ENCODE assay signal across 17 mouse cellular contexts in genomic region chr14:49311091-49311492, GRCm38 (mm10).
A peak's percentile ranks its signal among the peaks of the same experiment; 100 is the strongest.
DNase-seq lines count a peak whose midpoint lies in the region; ATAC-seq and TF ChIP-seq lines count a peak whose summit lies in the region.
"Had no signal": no experiment of that assay in that cellular context is flagged by ENCODE, and none has a peak within 500 bp of the region (broad histone marks: within the 10 kb centered on the region; RNA-seq: fewer than 3 reads in every experiment).

No protein-coding gene starts in this region.

- TF ChIP-seq CTCF in lung, embryonic 14.5 days (IDR thresholded peaks at IDR 0.05; ENCODE audit: low read depth) = no peak

- H3K4me2 ChIP-seq in lung, embryonic 14.5 days = no peak overlapping the region
- H3K4me2 ChIP-seq in forebrain, embryonic 13.5 days = no peak overlapping the region
- no peak overlapping the region for H3K4me2 ChIP-seq in hindbrain, embryonic 15.5 days
- H3K4me2 ChIP-seq in midbrain, embryonic 16.5 days (ENCODE audit: low read length) = no peak overlapping the region
- H3K4me2 ChIP-seq: heart, embryonic 13.5 days; limb, embryonic 15.5 days had no signal

- H3K9me3 ChIP-seq in lung, embryonic 14.5 days (ENCODE audit: low read depth, low read length) = no peaks in the 10 kb centered on the region
- no peaks in the 10 kb centered on the region for H3K9me3 ChIP-seq in forebrain, embryonic 13.5 days (replicated peaks)
- no peaks in the 10 kb centered on the region for H3K9me3 ChIP-seq in hindbrain, embryonic 15.5 days
- H3K9me3 ChIP-seq in midbrain, embryonic 16.5 days (replicated peaks; ENCODE audit: control insufficient read depth, low read length, poor library complexity, severe bottlenecking) = no peaks in the 10 kb centered on the region
- H3K9me3 ChIP-seq: heart, embryonic 13.5 days; limb, embryonic 15.5 days had no signal

- no peaks in the 10 kb centered on the region for H3K27me3 ChIP-seq in lung, embryonic 14.5 days (ENCODE audit: insufficient read depth, low read length)
- no peaks in the 10 kb centered on the region for H3K27me3 ChIP-seq in forebrain, embryonic 13.5 days
- H3K27me3 ChIP-seq in hindbrain, embryonic 15.5 days = no peaks in the 10 kb centered on the region
- H3K27me3 ChIP-seq in midbrain, embryonic 16.5 days (ENCODE audit: control insufficient read depth, insufficient read depth, low read depth, low read length) = no peaks in the 10 kb centered on the region
- H3K27me3 ChIP-seq: heart, embryonic 13.5 days; limb, embryonic 15.5 days had no signal

- 53% methylated on average over 5 of the region's 5 CpGs for WGBS in lung, embryonic 14.5 days
- WGBS in forebrain, embryonic 13.5 days = 14% methylated on average over 5 of the region's 5 CpGs
- 26% methylated on average over 5 of the region's 5 CpGs for WGBS in hindbrain, embryonic 15.5 days
- 10% methylated on average over 5 of the region's 5 CpGs for WGBS in midbrain, embryonic 16.5 days

- ATAC-seq in lung, embryonic 14.5 days (ENCODE audit: insufficient read depth) = peak; percentile 35; the same call in 1 of the 2 replicates
- peak; percentile 90 for ATAC-seq in forebrain, embryonic 13.5 days
- 0 out of 2 replicates have a peak, but pooled peaks have one; percentile 27 for ATAC-seq in hindbrain, embryonic 15.5 days (ENCODE audit: low FRiP score, low read depth)
- ATAC-seq in midbrain, embryonic 16.5 days = peak; percentile 50; the same call in 1 of the 2 replicates
- ATAC-seq: CD4-positive, CD25-positive, alpha-beta regulatory T cell, adult 4 months; liver, postnatal 0 days had no signal

- peak; percentile 43 for DNase-seq in lung, embryonic 14.5 days
- DNase-seq in lung, adult 18-20 months = no peak
- no peak for DNase-seq in natural killer cell, adult 2 months (ENCODE audit: low spot score in 2 of 2)
- no peak for DNase-seq in thymus, postnatal 25 days
- DNase-seq: adrenal gland, postnatal 10 days; cerebellum, postnatal 14 days; kidney, adult 2 months; liver, postnatal 0 days had no signal

- no peak overlapping the region for H3K9ac ChIP-seq in lung, embryonic 14.5 days
- no peak overlapping the region for H3K9ac ChIP-seq in forebrain, embryonic 13.5 days
- no peak overlapping the region for H3K9ac ChIP-seq in hindbrain, embryonic 15.5 days
- H3K9ac ChIP-seq in midbrain, embryonic 16.5 days (ENCODE audit: low read depth, low read length) = no peak overlapping the region
- H3K9ac ChIP-seq: heart, embryonic 13.5 days; limb, embryonic 15.5 days; liver, postnatal 0 days had no signal

- no peaks in the 10 kb centered on the region for H3K4me1 ChIP-seq in lung, embryonic 14.5 days (ENCODE audit: insufficient read depth)
- H3K4me1 ChIP-seq in forebrain, embryonic 13.5 days = peaks cover 41% of the 10 kb centered on the region
- H3K4me1 ChIP-seq in hindbrain, embryonic 15.5 days (replicated peaks) = peaks cover 5% of the 10 kb centered on the region; the same call in 1 of the 2 replicates
- peaks cover 7% of the 10 kb centered on the region for H3K4me1 ChIP-seq in midbrain, embryonic 16.5 days (ENCODE audit: control insufficient read depth, insufficient read depth, low read length)
- H3K4me1 ChIP-seq: limb, embryonic 15.5 days had no signal

- no peaks in the 10 kb centered on the region for H3K36me3 ChIP-seq in lung, embryonic 14.5 days (ENCODE audit: insufficient read depth)
- H3K36me3 ChIP-seq in forebrain, embryonic 13.5 days (ENCODE audit: poor library complexity, severe bottlenecking) = no peaks in the 10 kb centered on the region
- no peaks in the 10 kb centered on the region for H3K36me3 ChIP-seq in hindbrain, embryonic 15.5 days
- no peaks in the 10 kb centered on the region for H3K36me3 ChIP-seq in midbrain, embryonic 16.5 days (ENCODE audit: control insufficient read depth, insufficient read depth, low read length)
- H3K36me3 ChIP-seq: heart, embryonic 13.5 days; limb, embryonic 15.5 days had no signal

- H3K4me3 ChIP-seq in lung, embryonic 14.5 days (ENCODE audit: low read depth, low read length) = no peak overlapping the region
- H3K4me3 ChIP-seq in forebrain, embryonic 13.5 days = no peak overlapping the region
- H3K4me3 ChIP-seq in hindbrain, embryonic 15.5 days = no peak overlapping the region
- no peak overlapping the region for H3K4me3 ChIP-seq in midbrain, embryonic 16.5 days (ENCODE audit: low read depth, low read length)
- H3K4me3 ChIP-seq: erythroblast, embryonic 14.5 days; heart, embryonic 13.5 days; layer of hippocampus, adult 2 months; limb, embryonic 15.5 days; myocyte had no signal

- H3K27ac ChIP-seq in lung, embryonic 14.5 days (ENCODE audit: low read depth) = no peak overlapping the region
- peak overlapping the region; percentile 78 for H3K27ac ChIP-seq in forebrain, embryonic 13.5 days
- no peak overlapping the region for H3K27ac ChIP-seq in hindbrain, embryonic 15.5 days (replicated peaks)
- no peak overlapping the region for H3K27ac ChIP-seq in midbrain, embryonic 16.5 days (ENCODE audit: low read length)
- H3K27ac ChIP-seq: heart, embryonic 13.5 days; layer of hippocampus, adult 2 months; limb, embryonic 15.5 days had no signal

Comparison
In these comparisons a context has a peak if more than half of its experiments do, and no peak if none do; other contexts are left out.
1. ATAC-seq: peak in every context shown above with its lines; median percentile 90 in forebrain, embryonic 13.5 days; 50 in midbrain, embryonic 16.5 days; 35 in lung, embryonic 14.5 days; 27 in hindbrain, embryonic 15.5 days.